Mouse (Mus musculus) MEL (cell line): ENCODE results near the gene Tmem8. TPM values are rescaled to one million over a fixed set of nuclear protein-coding genes. Genes with fewer than 3 reads are reported as not detected.
A peak's percentile ranks its signal among the peaks of the same experiment; 100 is the strongest.

Experiments
- DNase-seq: peaks from one replicate; pipeline ENCODE4 v3.0.0; 2011; ENCODE audit warnings: low read depth, low spot score
- H3K27ac ChIP-seq: 2 replicates; pipeline ENCODE4 v1.5.1; 2012; ENCODE audit warnings: low read depth, mild to moderate bottlenecking, control low read depth, low read length, moderate library complexity; ENCODE audit not compliant: control insufficient read depth
- H3K27me3 ChIP-seq, 2 experiments: fragments of 150-350 bp in 1 of 2; sonication (generic) in 1 of 2; 2 replicates each; pipeline ENCODE4 v1.6.1; 2012; ENCODE audit warnings: low read length in 2 of 2, mild to moderate bottlenecking in 2 of 2, improper control_type of control experiment in 1 of 2, moderate library complexity in 1 of 2; ENCODE audit not compliant: insufficient read depth in 2 of 2, control insufficient read depth in 1 of 2
- H3K36me3 ChIP-seq, 2 experiments: 2 replicates each; pipeline ENCODE4 v1.6.1; 2012 to 2014; ENCODE audit warnings: low read length in 2 of 2, improper control_type of control experiment in 1 of 2, inconsistent platforms in 1 of 2, mild to moderate bottlenecking in 1 of 2; ENCODE audit not compliant: insufficient read depth in 2 of 2, control insufficient read depth in 1 of 2
- H3K4me1 ChIP-seq, 2 experiments: fragments of 150-350 bp in 1 of 2; sonication (generic) in 1 of 2; 2 replicates each; pipeline ENCODE4 v1.6.1; 2012; ENCODE audit warnings: low read length in 2 of 2, improper control_type of control experiment in 1 of 2, mild to moderate bottlenecking in 1 of 2; ENCODE audit not compliant: insufficient read depth in 2 of 2, control insufficient read depth in 1 of 2
- H3K4me3 ChIP-seq, 2 experiments: fragments of 150-350 bp in 1 of 2; sonication (generic) in 1 of 2; 2 replicates each; pipeline ENCODE4 v1.5.1; 2012; ENCODE audit warnings: low read depth in 2 of 2, low read length in 2 of 2, mild to moderate bottlenecking in 2 of 2, moderate library complexity in 2 of 2, control low read depth in 1 of 2, improper control_type of control experiment in 1 of 2; ENCODE audit not compliant: control insufficient read depth in 1 of 2, insufficient read depth in 1 of 2
- H3K79me2 ChIP-seq: 2 replicates; pipeline ENCODE4 v1.6.1; 2012; ENCODE audit warnings: mild to moderate bottlenecking, low read length, moderate library complexity; ENCODE audit not compliant: control insufficient read depth, poor library complexity, insufficient read depth
- H3K9ac ChIP-seq: 2 replicates; pipeline ENCODE4 v1.6.1; 2012; ENCODE audit warnings: low read depth, mild to moderate bottlenecking, control low read depth, low read length, moderate library complexity; ENCODE audit not compliant: control insufficient read depth, poor library complexity, severe bottlenecking
- H3K9me3 ChIP-seq: fragments of 150-350 bp; sonication (generic); replicated peaks from 2 replicates; pipeline ENCODE4 v1.6.1; 2012; ENCODE audit warnings: mild to moderate bottlenecking, low read length, improper control_type of control experiment, moderate library complexity; ENCODE audit not compliant: insufficient read depth
- BHLHE40 ChIP-seq: IDR thresholded peaks from 2 replicates; pipeline ENCODE4 v1.6.1; 2012; ENCODE audit warnings: low read depth, mild to moderate bottlenecking, inconsistent platforms, low read length, improper control_type of control experiment, borderline replicate concordance
- CHD2 ChIP-seq: IDR thresholded peaks from 2 replicates; pipeline ENCODE4 v1.6.1; 2011; ENCODE audit warnings: low read length, improper control_type of control experiment
- CTCF ChIP-seq, 3 experiments: IDR thresholded peaks in 2 of 3; conservative IDR thresholded peaks in 1 of 3; 2 replicates each; pipeline ENCODE4 v1.5.1; 2011 to 2012; ENCODE audit warnings: low read length in 3 of 3, low read depth in 2 of 3, mild to moderate bottlenecking in 2 of 3, improper control_type of control experiment in 1 of 3, inconsistent platforms in 1 of 3, mixed read lengths in 1 of 3, moderate library complexity in 1 of 3; ENCODE audit not compliant: control insufficient read depth in 1 of 3, insufficient read depth in 1 of 3, poor library complexity in 1 of 3, severe bottlenecking in 1 of 3
- ELF1 ChIP-seq: IDR thresholded peaks from 2 replicates; pipeline ENCODE4 v1.6.1; 2014; ENCODE audit warnings: low read depth, mild to moderate bottlenecking, inconsistent platforms, low read length, improper control_type of control experiment, moderate library complexity
- ETS1 ChIP-seq: IDR thresholded peaks from 2 replicates; pipeline ENCODE4 v1.6.1; 2012; ENCODE audit warnings: low read depth, mild to moderate bottlenecking, inconsistent platforms, low read length, improper control_type of control experiment, moderate library complexity
- GABPA ChIP-seq: IDR thresholded peaks from 2 replicates; pipeline ENCODE4 v1.6.1; 2012; ENCODE audit warnings: low read depth, mild to moderate bottlenecking, inconsistent platforms, low read length, improper control_type of control experiment, moderate library complexity
- GATA1 ChIP-seq: IDR thresholded peaks from 2 replicates; pipeline ENCODE4 v1.6.1; 2011; ENCODE audit warnings: low read depth, low read length, improper control_type of control experiment
- HCFC1 ChIP-seq: IDR thresholded peaks from 2 replicates; pipeline ENCODE4 v1.6.1; 2012; ENCODE audit warnings: low read depth, mild to moderate bottlenecking, inconsistent platforms, low read length, improper control_type of control experiment, moderate library complexity
- JUND ChIP-seq: IDR thresholded peaks from 2 replicates; pipeline ENCODE4 v1.6.1; 2011; ENCODE audit warnings: low read depth, mild to moderate bottlenecking, improper control_type of control experiment, low read length
- KAT2A ChIP-seq: conservative IDR thresholded peaks from 2 replicates; pipeline ENCODE4 v1.6.1; 2012; ENCODE audit warnings: low read depth, low read length, improper control_type of control experiment, inconsistent platforms
- MAX ChIP-seq: IDR thresholded peaks from 2 replicates; pipeline ENCODE4 v1.6.1; 2011; ENCODE audit warnings: low read length, improper control_type of control experiment
- MAZ ChIP-seq: IDR thresholded peaks from 2 replicates; pipeline ENCODE4 v1.6.1; 2012; ENCODE audit warnings: low read depth, mild to moderate bottlenecking, inconsistent platforms, low read length, improper control_type of control experiment
- MEF2A ChIP-seq: IDR thresholded peaks from 2 replicates; pipeline ENCODE4 v1.6.1; 2014; ENCODE audit warnings: low read depth, mild to moderate bottlenecking, inconsistent platforms, low read length, improper control_type of control experiment; ENCODE audit not compliant: poor library complexity, insufficient replicate concordance, severe bottlenecking; ENCODE audit errors: extremely low read depth
- MXI1 ChIP-seq: IDR thresholded peaks from 2 replicates; pipeline ENCODE4 v1.6.1; 2011; ENCODE audit warnings: mild to moderate bottlenecking, low read depth, low read length, improper control_type of control experiment
- MYB ChIP-seq: IDR thresholded peaks from 2 replicates; pipeline ENCODE4 v1.6.1; 2011; ENCODE audit warnings: mild to moderate bottlenecking, low read depth, low read length, improper control_type of control experiment
- NELFE ChIP-seq: IDR thresholded peaks from 2 replicates; pipeline ENCODE4 v1.6.1; 2011; ENCODE audit warnings: low read depth, low read length, improper control_type of control experiment
- NRF1 ChIP-seq: IDR thresholded peaks from 2 replicates; pipeline ENCODE4 v1.6.1; 2014; ENCODE audit warnings: low read depth, mild to moderate bottlenecking, inconsistent platforms, low read length, improper control_type of control experiment, moderate library complexity; ENCODE audit not compliant: poor library complexity, insufficient read depth, severe bottlenecking
- POLR2AphosphoS2 ChIP-seq: IDR thresholded peaks from 2 replicates; pipeline ENCODE4 v1.6.1; 2011; ENCODE audit warnings: low read length, improper control_type of control experiment
- RAD21 ChIP-seq: IDR thresholded peaks from 2 replicates; pipeline ENCODE4 v1.6.1; 2011; ENCODE audit warnings: mild to moderate bottlenecking, low read depth, low read length, improper control_type of control experiment
- RCOR1 ChIP-seq: IDR thresholded peaks from 2 replicates; pipeline ENCODE4 v1.6.1; 2012; ENCODE audit warnings: low read depth, mild to moderate bottlenecking, inconsistent platforms, low read length, improper control_type of control experiment
- SIN3A ChIP-seq: IDR thresholded peaks from 2 replicates; pipeline ENCODE4 v1.6.1; 2012; ENCODE audit warnings: low read length, improper control_type of control experiment, inconsistent platforms
- SMC3 ChIP-seq: IDR thresholded peaks from 2 replicates; pipeline ENCODE4 v1.6.1; 2011; ENCODE audit warnings: low read depth, low read length, improper control_type of control experiment
- TBP ChIP-seq: IDR thresholded peaks from 2 replicates; pipeline ENCODE4 v1.8.0; 2011; ENCODE audit warnings: low read depth, low read length, improper control_type of control experiment
- TCF12 ChIP-seq: IDR thresholded peaks from 2 replicates; pipeline ENCODE4 v1.6.1; 2014; ENCODE audit warnings: low read depth, mild to moderate bottlenecking, inconsistent platforms, low read length, improper control_type of control experiment, moderate library complexity
- USF2 ChIP-seq, 2 experiments: IDR thresholded peaks; 2 replicates each; pipeline ENCODE4 v1.6.1; 2011 to 2012; ENCODE audit warnings: improper control_type of control experiment in 2 of 2, low read length in 2 of 2, borderline replicate concordance in 1 of 2, inconsistent platforms in 1 of 2, low read depth in 1 of 2, mild to moderate bottlenecking in 1 of 2; ENCODE audit not compliant: insufficient read depth in 1 of 2
- ZC3H11A ChIP-seq: IDR thresholded peaks from 2 replicates; pipeline ENCODE4 v1.6.1; 2012; ENCODE audit warnings: low read depth, mild to moderate bottlenecking, inconsistent platforms, low read length, improper control_type of control experiment
- ZKSCAN1 ChIP-seq: IDR thresholded peaks from 2 replicates; pipeline ENCODE4 v1.6.1; 2012; ENCODE audit warnings: low read depth, mild to moderate bottlenecking, inconsistent platforms, low read length, improper control_type of control experiment, moderate library complexity
- ZMIZ1 ChIP-seq: IDR thresholded peaks from 2 replicates; pipeline ENCODE4 v1.6.1; 2012; ENCODE audit warnings: low read depth, mild to moderate bottlenecking, inconsistent platforms, low read length, improper control_type of control experiment, moderate library complexity
- ZNF384 ChIP-seq: IDR thresholded peaks from 2 replicates; pipeline ENCODE4 v1.6.1; 2012; ENCODE audit warnings: low read depth, mild to moderate bottlenecking, inconsistent platforms, low read length, improper control_type of control experiment
- polyA plus RNA-seq, 2 experiments: library from polyadenylated mRNA; stranded (reverse) in 1 of 2; unstranded in 1 of 2; fragments of >175 nt in 1 of 2; fragments of >200 nt in 1 of 2; gene quantifications; 2 replicates each; pipeline versions ENCODE4 v1.2.1 to v1.2.4; 2012; ENCODE audit warnings: low replicate concordance in 2 of 2, low read depth in 1 of 2; ENCODE audit not compliant: insufficient read length in 2 of 2, insufficient read depth in 1 of 2, missing spikeins in 1 of 2
- total RNA-seq: library from RNA; depleted of rRNA; stranded (reverse); fragments of 300-350 nt; gene quantifications from 2 replicates; pipeline ENCODE4 v1.2.3, GENCODE M21; 2012

Gene Tmem8
- total and polyA plus RNA-seq, 3 experiments: 4.7 to 16.7 TPM; not detected in 1

DNA sequence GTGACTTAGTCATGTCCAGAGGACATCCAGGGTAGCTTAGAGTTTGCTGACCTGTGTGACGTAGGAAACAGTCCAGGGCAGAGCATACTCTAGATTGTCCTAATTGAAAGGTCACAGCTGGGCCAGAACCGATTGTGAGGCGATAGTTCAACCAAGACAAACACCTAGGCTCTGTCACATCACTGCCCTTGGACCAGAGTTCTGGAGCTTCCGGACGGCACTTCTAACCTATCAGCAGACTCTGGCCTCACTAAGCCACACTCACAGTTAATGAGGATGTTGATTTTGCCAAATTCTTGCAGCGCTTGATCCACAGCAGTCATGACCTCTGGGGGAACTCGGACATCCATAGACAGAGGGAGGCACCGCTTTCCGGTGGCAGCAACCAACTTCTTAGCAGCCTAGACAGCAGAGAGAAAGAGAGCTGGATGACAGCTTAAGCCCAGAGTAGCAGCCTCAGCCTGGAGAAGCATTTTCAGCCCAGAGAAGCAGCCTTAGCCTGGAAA lies 26.0 kb upstream of the Tmem8 start:
- Histone ChIP-seq H3K9ac (no peak overlapping the region), H3K36me3 (no peaks in the 10 kb centered on the region), H3K27ac (no peak overlapping the region), H3K27me3 (no peaks in the 10 kb centered on the region)
- no peak for DNase-seq
- TF ChIP-seq ZC3H11A: no peak
- TF ChIP-seq NRF1: no peak
- no peak for TF ChIP-seq TBP
- TF ChIP-seq, all 39 proteins: peak for 0
- Histone ChIP-seq H3K4me3 (no peak overlapping the region), H3K79me2 (no peaks in the 10 kb centered on the region; the same call in 1 of the 2 replicates), H3K9me3 (no peaks in the 10 kb centered on the region), H3K4me1 (0 out of 4 replicates have a peak, but pooled peaks cover 0 to 3% of the 10 kb centered on the region in 2 experiments)

DNA sequence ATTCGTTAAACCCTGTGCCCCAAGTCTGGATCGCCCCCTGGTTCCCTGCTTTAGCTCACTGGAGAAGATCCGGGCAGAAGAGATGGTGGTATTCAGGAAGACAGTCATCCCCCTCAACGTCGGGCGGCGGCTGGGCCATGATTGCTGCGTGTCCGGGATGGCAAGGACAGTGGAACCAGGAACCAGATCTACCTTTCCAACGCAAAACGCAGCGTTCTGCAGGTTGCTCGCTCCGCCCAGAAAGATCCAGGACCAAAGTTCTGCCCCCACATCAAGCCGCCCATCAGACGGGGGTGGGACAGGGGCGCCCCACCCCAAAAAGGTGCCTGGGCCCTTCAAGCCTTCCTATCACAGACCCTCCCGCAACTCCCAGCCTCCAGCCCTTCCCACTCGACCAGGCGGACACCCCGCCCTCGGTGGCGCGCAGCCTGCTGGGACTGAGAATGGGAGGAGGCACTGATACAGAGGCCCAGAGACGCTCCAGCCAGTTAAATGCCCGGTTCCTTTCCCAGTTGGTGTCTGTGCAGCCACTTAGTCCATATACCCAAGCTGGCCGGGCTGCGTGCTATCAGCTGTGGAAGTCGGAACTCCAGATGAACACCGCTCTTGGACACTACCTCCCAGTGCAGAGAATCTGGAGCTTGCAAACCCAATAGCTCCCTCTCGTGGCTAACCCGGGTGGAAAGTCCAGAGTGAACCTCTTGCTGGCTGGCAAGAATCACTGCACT lies 23.0 kb upstream of the Tmem8 start, which contains the start of gene Decr2:
TSS of gene Decr2 (minus strand) at position 433 of the 728 bp plus-strand sequence.
- H3K9me3 ChIP-seq: no peaks in the 10 kb centered on the region
- peak; percentile 96 for DNase-seq
- H3K4me1 ChIP-seq: peaks cover 0 to 10% of the 10 kb centered on the region in 2 experiments; a peak in 2 of 4 replicates
- peaks cover 0 to 4% of the 10 kb centered on the region in 2 experiments; a peak in 2 of 4 replicates for H3K36me3 ChIP-seq
- peak within 1 kb of the TSS; percentile 72 for H3K9ac ChIP-seq
- H3K27me3 ChIP-seq: no peaks in the 10 kb centered on the region
- peak within 1 kb of the TSS; percentile 65 to 83 for H3K4me3 ChIP-seq
- H3K79me2 ChIP-seq: peaks cover 3% of the 10 kb centered on the region; the same call in 1 of the 2 replicates
- peak within 1 kb of the TSS; percentile 22 for H3K27ac ChIP-seq
- no peak for TF ChIP-seq GATA1
- no peak; the same call in 1 of the 2 replicates for TF ChIP-seq POLR2AphosphoS2
- TF ChIP-seq ETS1: peak; percentile 29; the same call in 1 of the 2 replicates
- peak; percentile 56 for TF ChIP-seq SIN3A
- no peak for TF ChIP-seq ZNF384
- TF ChIP-seq ZC3H11A: peak; percentile 33; the same call in 1 of the 2 replicates
- no peak for TF ChIP-seq JUND
- TF ChIP-seq ELF1: no peak
- no peak for TF ChIP-seq ZMIZ1
- TF ChIP-seq GABPA: no peak
- no peak for TF ChIP-seq ZKSCAN1
- no peak for TF ChIP-seq MYB
- peak; percentile 70 for TF ChIP-seq RAD21
- TF ChIP-seq MEF2A: no peak
- no peak; the same call in none of the 2 replicates for TF ChIP-seq NELFE
- TF ChIP-seq HCFC1: no peak; the same call in none of the 2 replicates
- TF ChIP-seq CTCF (IDR thresholded peaks at IDR 0.05 in 2 of 3, conservative IDR thresholded peaks at IDR 0.05 in 1 of 3; ENCODE audit: control insufficient read depth in 1 of 3, insufficient read depth in 1 of 3, low read depth in 2 of 3, low read length in 3 of 3, poor library complexity in 1 of 3, severe bottlenecking in 1 of 3): peak; percentile 86 to 98 (median 87)
- TF ChIP-seq BHLHE40: no peak
- TF ChIP-seq RCOR1: no peak
- TF ChIP-seq MXI1: peak; percentile 18; the same call in 1 of the 2 replicates
- TF ChIP-seq MAX: no peak
- TF ChIP-seq MAZ: no peak; the same call in 1 of the 2 replicates
- no peak for TF ChIP-seq USF2 (IDR thresholded peaks at IDR 0.05; ENCODE audit: borderline replicate concordance in 1 of 2, insufficient read depth in 1 of 2, low read depth in 1 of 2, low read length in 2 of 2)
- TF ChIP-seq CHD2: no peak
- peak; percentile 77 for TF ChIP-seq SMC3
- peak; percentile 37; the same call in 1 of the 2 replicates for TF ChIP-seq TBP
- no peak for TF ChIP-seq KAT2A
- no peak for TF ChIP-seq TCF12
